Mouse (Mus musculus): ENCODE measurements around the gene Lrba. TPM values are rescaled to one million over a fixed set of nuclear protein-coding genes. Genes with fewer than 3 reads are reported as not detected.

Lrba gene
- 7.9 and 8.0 TPM in 2 replicates for polyA plus RNA-seq (2012; rRNA removed)

DNA sequence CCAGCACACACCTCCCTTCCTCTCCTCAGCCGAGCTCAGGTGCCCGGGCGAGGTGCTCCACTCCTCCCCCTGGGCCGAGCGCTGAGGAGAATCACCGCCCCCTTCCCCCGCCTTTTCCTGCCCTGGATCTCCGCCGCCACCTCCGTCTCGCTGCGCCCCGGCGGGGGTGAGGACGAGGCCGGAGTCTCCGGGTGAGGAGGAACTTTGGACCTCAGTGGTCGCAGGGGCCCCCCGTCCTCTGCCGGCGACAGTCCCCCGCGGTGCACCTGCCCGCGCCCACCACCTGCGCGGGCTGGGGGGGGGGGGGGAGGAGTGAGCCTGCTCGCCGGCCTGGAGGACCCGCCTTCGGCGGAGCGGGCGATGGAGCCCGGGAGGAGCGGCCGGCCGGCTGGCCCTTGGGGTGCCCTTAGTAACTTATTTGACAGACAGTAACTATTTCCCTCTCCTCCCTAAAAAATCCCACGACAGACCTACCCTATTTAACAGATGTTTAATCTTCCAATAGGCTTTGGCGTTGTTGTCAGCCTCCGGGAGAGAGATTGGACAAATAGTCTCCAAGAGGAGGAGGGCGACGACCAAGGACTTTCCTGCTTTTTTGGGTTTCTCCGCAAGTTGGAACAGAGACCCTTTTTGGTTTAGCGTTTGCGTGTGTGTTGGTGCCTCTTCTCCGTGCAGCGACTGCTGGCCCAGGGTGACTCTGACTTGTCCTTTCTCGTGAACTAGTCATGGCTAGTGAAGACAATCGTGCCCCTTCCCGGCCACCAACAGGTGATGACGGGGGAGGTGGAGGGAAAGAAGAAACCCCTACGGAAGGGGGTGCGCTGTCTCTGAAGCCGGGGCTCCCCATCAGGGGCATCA is at the start of gene Lrba:
Lrba (plus strand) TSS at position 117 of the 858 bp plus-strand sequence.

DNA sequence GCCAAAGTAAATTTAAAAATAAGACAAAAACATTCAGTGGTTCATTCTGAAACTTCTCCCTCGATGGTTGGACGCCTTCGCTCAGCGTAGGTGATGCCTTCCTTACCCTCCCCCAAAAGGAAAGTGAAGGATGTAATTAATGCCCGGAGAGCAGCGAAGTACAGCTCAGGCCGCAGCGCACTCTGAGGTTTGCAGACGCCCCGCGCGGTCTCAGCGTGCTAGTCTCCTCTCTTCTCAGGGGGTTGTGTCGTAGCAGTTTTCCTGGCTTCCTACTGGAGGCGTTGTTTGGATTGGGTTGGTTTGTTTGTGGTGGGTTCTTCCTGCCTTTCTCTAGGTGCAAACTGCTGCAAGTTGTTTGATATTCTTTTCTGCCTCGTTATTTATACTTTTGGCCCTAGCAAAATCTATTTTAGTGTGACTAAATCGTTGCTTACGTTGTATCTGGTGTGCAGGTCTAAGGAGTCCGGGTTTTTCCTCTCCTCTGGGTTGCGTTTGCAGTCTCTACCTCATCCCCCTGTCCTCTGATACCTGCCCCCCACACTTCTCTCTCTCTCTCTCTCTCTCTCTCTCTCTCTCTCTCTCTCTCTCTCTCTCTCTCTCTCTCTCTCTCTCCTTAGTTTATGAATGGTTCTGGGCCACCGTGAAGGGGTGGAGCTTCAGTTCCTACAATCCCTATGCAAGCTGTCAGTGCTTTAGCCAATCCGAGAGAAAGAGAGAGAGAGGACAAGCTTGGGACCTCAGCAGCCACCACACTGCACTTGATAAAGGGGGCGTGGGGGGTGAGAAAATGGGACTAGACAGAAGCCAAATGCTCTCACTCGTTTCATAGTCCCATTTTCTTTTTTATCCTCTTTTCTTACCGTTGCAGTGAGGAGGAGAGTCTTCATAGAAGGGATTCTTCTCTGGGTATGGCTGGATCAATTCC is 323.9 kb downstream of the Lrba start, which contains the start of gene Mab21l2:
Mab21l2 (minus strand) TSS at position 539 of the 925 bp plus-strand sequence.

Other genes with a start within 250 kb of the Lrba start
- not detected in 2 replicates for gene Prss48, start 222.2 kb upstream of the Lrba start, polyA plus RNA-seq (2012; rRNA removed)
- 5.2 and 14.2 TPM in 2 replicates for gene Rps3a1, start 82.0 kb upstream of the Lrba start, polyA plus RNA-seq (2012; rRNA removed)